Mouse (Mus musculus): ENCODE measurements around the gene Luc7l. TPM values are rescaled to one million over a fixed set of nuclear protein-coding genes. Genes with fewer than 3 reads are reported as not detected.

The Luc7l gene
- polyA plus RNA-seq, 1 experiment, result 23.7 TPM

- Histone ChIP-seq H3K36me3 (replicated peaks; ENCODE audit: low read length) (no peaks in the 10 kb centered on the region), H3K27me3 (replicated peaks) (peaks cover 10% of the 10 kb centered on the region), H3K4me1 (peaks cover 15% of the 10 kb centered on the region), H3K4me3 (replicated peaks) (no peak overlapping the region), H3K9me3 (0 out of 2 replicates have a peak, but pooled peaks cover 5% of the 10 kb centered on the region)
- TF ChIP-seq FLI1 (IDR thresholded peaks at IDR 0.05; ENCODE audit: low read length), result no peak
Observed at GRCm38 (mm10) chr17:26231156-26231555, 21.5 kb upstream of the Luc7l start.

- TF ChIP-seq GATA1 (IDR thresholded peaks at IDR 0.05; ENCODE audit: borderline replicate concordance, low read length) (no peak), FLI1 (IDR thresholded peaks at IDR 0.05; ENCODE audit: low read length) (no peak)
- 0 out of 2 replicates have a peak, but pooled peaks cover 5% of the 10 kb centered on the region for H3K9me3 ChIP-seq
- no peaks in the 10 kb centered on the region for H3K36me3 ChIP-seq (replicated peaks; ENCODE audit: low read length)
- H3K27me3 ChIP-seq (replicated peaks), result peaks cover 9% of the 10 kb centered on the region
- H3K4me1 ChIP-seq, result peaks cover 15% of the 10 kb centered on the region
- no peak overlapping the region for H3K4me3 ChIP-seq (replicated peaks)
Observed at GRCm38 (mm10) chr17:26232863-26233262, 19.8 kb upstream of the Luc7l start.

- no peak overlapping the region for H3K4me3 ChIP-seq (replicated peaks)
- H3K9me3 ChIP-seq, result 0 out of 2 replicates have a peak, but pooled peaks cover 5% of the 10 kb centered on the region
- H3K4me1 ChIP-seq, result peaks cover 15% of the 10 kb centered on the region
- peaks cover 7% of the 10 kb centered on the region for H3K27me3 ChIP-seq (replicated peaks)
- no peaks in the 10 kb centered on the region for H3K36me3 ChIP-seq (replicated peaks; ENCODE audit: low read length)
- TF ChIP-seq GATA1 (IDR thresholded peaks at IDR 0.05; ENCODE audit: borderline replicate concordance, low read length) (no peak), FLI1 (IDR thresholded peaks at IDR 0.05; ENCODE audit: low read length) (no peak)
Observed at GRCm38 (mm10) chr17:26234386-26234785, 18.3 kb upstream of the Luc7l start.

- Histone ChIP-seq H3K9me3 (0 out of 2 replicates have a peak, but pooled peaks cover 5% of the 10 kb centered on the region), H3K4me1 (peaks cover 18% of the 10 kb centered on the region), H3K4me3 (replicated peaks) (peak overlapping the region; percentile 23), H3K27me3 (replicated peaks) (peaks cover 2% of the 10 kb centered on the region), H3K36me3 (replicated peaks; ENCODE audit: low read length) (no peaks in the 10 kb centered on the region)
- TF ChIP-seq GATA1 (IDR thresholded peaks at IDR 0.05; ENCODE audit: borderline replicate concordance, low read length) (no peak), FLI1 (IDR thresholded peaks at IDR 0.05; ENCODE audit: low read length) (no peak)
Observed at GRCm38 (mm10) chr17:26235077-26235815, 17.4 kb upstream of the Luc7l start.

GRCm38 (mm10) chr17:26237667-26238066 is 15.0 kb upstream of the Luc7l start:
- Histone ChIP-seq H3K36me3 (replicated peaks; ENCODE audit: low read length) (no peaks in the 10 kb centered on the region), H3K4me1 (peaks cover 29% of the 10 kb centered on the region), H3K9me3 (0 out of 2 replicates have a peak, but pooled peaks cover 2% of the 10 kb centered on the region), H3K4me3 (replicated peaks) (no peak overlapping the region), H3K27me3 (replicated peaks) (peaks cover 2% of the 10 kb centered on the region)
- TF ChIP-seq GATA1 (IDR thresholded peaks at IDR 0.05; ENCODE audit: borderline replicate concordance, low read length) (no peak), FLI1 (IDR thresholded peaks at IDR 0.05; ENCODE audit: low read length) (no peak)

- H3K4me1 ChIP-seq, result peaks cover 47% of the 10 kb centered on the region
- no peak overlapping the region for H3K4me3 ChIP-seq (replicated peaks)
- peaks cover 2% of the 10 kb centered on the region for H3K27me3 ChIP-seq (replicated peaks)
- no peaks in the 10 kb centered on the region for H3K9me3 ChIP-seq
- TF ChIP-seq GATA1 (IDR thresholded peaks at IDR 0.05; ENCODE audit: borderline replicate concordance, low read length) (no peak), FLI1 (IDR thresholded peaks at IDR 0.05; ENCODE audit: low read length) (no peak)
- no peaks in the 10 kb centered on the region for H3K36me3 ChIP-seq (replicated peaks; ENCODE audit: low read length)
Observed at GRCm38 (mm10) chr17:26239551-26239950, 13.1 kb upstream of the Luc7l start.

- H3K4me1 ChIP-seq, result peaks cover 48% of the 10 kb centered on the region
- TF ChIP-seq FLI1 (IDR thresholded peaks at IDR 0.05; ENCODE audit: low read length) (no peak), GATA1 (IDR thresholded peaks at IDR 0.05; ENCODE audit: borderline replicate concordance, low read length) (no peak)
- H3K4me3 ChIP-seq (replicated peaks), result no peak overlapping the region
- H3K36me3 ChIP-seq (replicated peaks; ENCODE audit: low read length), result no peaks in the 10 kb centered on the region
- 0 out of 2 replicates have a peak, but pooled peaks cover 4% of the 10 kb centered on the region for H3K9me3 ChIP-seq
- H3K27me3 ChIP-seq (replicated peaks), result peaks cover 2% of the 10 kb centered on the region
Observed at GRCm38 (mm10) chr17:26240120-26240790, 12.4 kb upstream of the Luc7l start.

- H3K36me3 ChIP-seq (replicated peaks; ENCODE audit: low read length), result no peaks in the 10 kb centered on the region
- H3K27me3 ChIP-seq (replicated peaks), result peaks cover 2% of the 10 kb centered on the region
- H3K4me3 ChIP-seq (replicated peaks), result no peak overlapping the region
- H3K9me3 ChIP-seq, result 0 out of 2 replicates have a peak, but pooled peaks cover 5% of the 10 kb centered on the region
- H3K4me1 ChIP-seq, result peaks cover 43% of the 10 kb centered on the region
- TF ChIP-seq GATA1 (IDR thresholded peaks at IDR 0.05; ENCODE audit: borderline replicate concordance, low read length), result no peak
- no peak for TF ChIP-seq FLI1 (IDR thresholded peaks at IDR 0.05; ENCODE audit: low read length)
Observed at GRCm38 (mm10) chr17:26240990-26241389, 11.7 kb upstream of the Luc7l start.

- no peak for TF ChIP-seq GATA1 (IDR thresholded peaks at IDR 0.05; ENCODE audit: borderline replicate concordance, low read length)
- TF ChIP-seq FLI1 (IDR thresholded peaks at IDR 0.05; ENCODE audit: low read length), result no peak
- no peaks in the 10 kb centered on the region for H3K36me3 ChIP-seq (replicated peaks; ENCODE audit: low read length)
- H3K9me3 ChIP-seq, result 0 out of 2 replicates have a peak, but pooled peaks cover 5% of the 10 kb centered on the region
- H3K27me3 ChIP-seq (replicated peaks), result no peaks in the 10 kb centered on the region
- H3K4me1 ChIP-seq, result peaks cover 43% of the 10 kb centered on the region
- H3K4me3 ChIP-seq (replicated peaks), result peak overlapping the region; percentile 96
Observed at GRCm38 (mm10) chr17:26243471-26244100, 9.1 kb upstream of the Luc7l start.

All from megakaryocyte, embryonic 14.5 days (primary cell).